Mouse (Mus musculus) brain, embryonic 14.5 days (tissue): Measurements from ENCODE around the gene Plekhn1.

Source experiments
- CTCF ChIP-seq: fragments of 200-500 bp; IDR thresholded peaks from 2 replicates; pipeline ENCODE4 v1.5.1; 2012; ENCODE audit warnings: inconsistent platforms, mild to moderate bottlenecking, moderate library complexity, borderline replicate concordance; ENCODE audit not compliant: insufficient read depth, insufficient read length; ENCODE audit errors: extremely low read depth
- POLR2A ChIP-seq: fragments of 200-500 bp; IDR thresholded peaks from 2 replicates; pipeline ENCODE4 v1.6.1; 2012; ENCODE audit warnings: mild to moderate bottlenecking, inconsistent platforms, borderline replicate concordance; ENCODE audit not compliant: poor library complexity, insufficient read depth, insufficient read length, severe bottlenecking; ENCODE audit errors: extremely low read depth

- TF ChIP-seq POLR2A, result no peak
- TF ChIP-seq CTCF, result no peak
These were observed 18.0 kb upstream of the Plekhn1 start for GRCm38 (mm10) chr4:156252619-156253018.
